Mouse (Mus musculus) thymus, adult 2 months (tissue): Measurements from ENCODE around the gene Hes2. TPM values are rescaled to one million over a fixed set of nuclear protein-coding genes. Genes with fewer than 3 reads are reported as not detected.

ENCODE experiments used
- DNase-seq: peaks from one replicate; pipeline ENCODE4 v3.0.0; 2021
- H3K27ac ChIP-seq: fragments of 200-500 bp; 2 replicates; pipeline ENCODE4 v1.5.1; 2012; ENCODE audit warnings: low read length, control low read depth; ENCODE audit not compliant: control insufficient read depth, insufficient read depth
- H3K27me3 ChIP-seq: fragments of 200-500 bp; 2 replicates; pipeline ENCODE4 v1.6.1; 2012; ENCODE audit warnings: mild to moderate bottlenecking, low read length, moderate library complexity, mixed read lengths; ENCODE audit not compliant: control insufficient read depth, insufficient read depth
- H3K36me3 ChIP-seq: fragments of 200-500 bp; 2 replicates; pipeline ENCODE4 v1.6.1; 2012; ENCODE audit warnings: mild to moderate bottlenecking, low read length, moderate library complexity; ENCODE audit not compliant: control insufficient read depth, insufficient read depth
- H3K4me1 ChIP-seq: fragments of 200-500 bp; replicated peaks from 2 replicates; pipeline ENCODE4 v1.6.1; 2012; ENCODE audit warnings: low read length; ENCODE audit not compliant: control insufficient read depth, insufficient read depth
- H3K4me3 ChIP-seq: fragments of 200-500 bp; 2 replicates; pipeline ENCODE4 v1.5.1; 2012; ENCODE audit warnings: mild to moderate bottlenecking, low read length, control low read depth, moderate library complexity; ENCODE audit not compliant: control insufficient read depth, insufficient read depth
- CTCF ChIP-seq: fragments of 200-500 bp; IDR thresholded peaks from 2 replicates; pipeline ENCODE4 v1.5.1; 2012; ENCODE audit warnings: mild to moderate bottlenecking, control low read depth, low read length, moderate library complexity, borderline replicate concordance; ENCODE audit not compliant: control insufficient read depth, poor library complexity, insufficient read depth; ENCODE audit errors: extremely low read depth
- POLR2A ChIP-seq: fragments of 200-500 bp; IDR thresholded peaks from 2 replicates; pipeline ENCODE4 v1.6.1; 2012; ENCODE audit warnings: mild to moderate bottlenecking, low read length, control low read depth, moderate library complexity; ENCODE audit not compliant: control insufficient read depth, poor library complexity, insufficient read depth; ENCODE audit errors: extremely low read depth
- WGBS: fragments of 180-500 bp; shearing (Covaris S2); methylation state at CpG from one replicate; pipeline ENCODE4 v1.1.7; 2018; 5-methylcytosine and 5-hydroxymethylcytosine counted together
- polyA plus RNA-seq: library from polyadenylated mRNA; depleted of rRNA; stranded (reverse); fragments of >200 nt; gene quantifications from 2 replicates; pipeline ENCODE4 v1.2.3, GENCODE M21; 2012

The Hes2 gene
- polyA plus RNA-seq, 1 experiment, result 0.07 TPM

- DNase-seq, result no peak
- TF ChIP-seq CTCF (no peak), POLR2A (no peak)
- H3K36me3 ChIP-seq, result no peaks in the 10 kb centered on the region
- peak overlapping the region; percentile 51 for H3K4me3 ChIP-seq
- no peak overlapping the region for H3K27ac ChIP-seq
- H3K27me3 ChIP-seq, result no peaks in the 10 kb centered on the region; the same call in 1 of the 2 replicates
- 42% methylated on average over 7 of the region's 7 CpGs for WGBS
- peaks cover 17% of the 10 kb centered on the region for H3K4me1 ChIP-seq
Observed at GRCm38 (mm10) chr4:152151451-152151965, 7.2 kb upstream of the Hes2 start.

DNA sequence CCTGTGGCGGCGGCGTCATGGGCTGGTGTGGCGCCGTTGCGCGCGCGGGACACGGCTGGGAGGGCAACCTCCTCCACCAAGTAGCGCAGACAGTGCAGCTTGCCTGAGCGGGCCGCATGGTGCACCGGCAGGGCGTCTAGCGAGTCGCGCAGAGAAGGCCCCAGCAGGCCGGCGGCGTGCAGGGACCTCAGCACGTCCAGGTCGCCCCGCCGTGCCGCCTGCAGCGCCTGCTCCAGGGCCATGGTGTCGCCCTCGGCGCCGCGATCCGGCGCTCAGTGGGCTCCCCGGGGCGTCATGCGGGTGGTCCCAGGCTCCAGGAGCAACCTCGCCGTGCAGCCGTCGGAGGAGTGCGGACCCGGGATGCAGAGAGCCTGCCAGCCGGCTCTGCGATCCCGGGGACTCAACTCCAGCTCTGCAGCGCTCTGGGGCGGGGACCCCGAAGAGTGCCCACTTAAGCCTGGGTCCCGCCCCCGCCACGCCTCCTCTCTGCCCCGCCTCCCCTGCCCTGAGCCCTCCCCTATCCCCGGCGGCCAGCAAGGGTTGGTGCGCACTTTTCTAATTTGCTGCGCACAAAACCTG is 6.6 kb upstream of the Hes2 start, which contains the start of gene Espn:
Gene Espn, minus strand, starts transcription at position 406 of the 579 bp plus-strand sequence.
- H3K27me3 ChIP-seq, result no peaks in the 10 kb centered on the region; the same call in 1 of the 2 replicates
- TF ChIP-seq POLR2A (no peak), CTCF (no peak)
- peaks cover 17% of the 10 kb centered on the region for H3K4me1 ChIP-seq
- no peak within 1 kb of the TSS for H3K27ac ChIP-seq
- WGBS, result 1% methylated on average over 57 of the region's 57 CpGs
- no peaks in the 10 kb centered on the region for H3K36me3 ChIP-seq
- peak within 1 kb of the TSS; percentile 51 for H3K4me3 ChIP-seq
- DNase-seq, result peak; percentile 59

- H3K27ac ChIP-seq, result no peak overlapping the region
- peaks cover 5% of the 10 kb centered on the region; the same call in 1 of the 2 replicates for H3K27me3 ChIP-seq
Observed at GRCm38 (mm10) chr4:152153771-152154177, 4.9 kb upstream of the Hes2 start.

GRCm38 (mm10) chr4:152155019-152155418 is 3.6 kb upstream of the Hes2 start:
- TF ChIP-seq CTCF (no peak), POLR2A (no peak)
- peaks cover 13% of the 10 kb centered on the region; the same call in 1 of the 2 replicates for H3K27me3 ChIP-seq
- WGBS, result 81% methylated on average over 4 of the region's 4 CpGs
- H3K4me1 ChIP-seq, result peaks cover 31% of the 10 kb centered on the region
- no peak overlapping the region for H3K27ac ChIP-seq
- no peaks in the 10 kb centered on the region for H3K36me3 ChIP-seq
- DNase-seq, result no peak
- no peak overlapping the region for H3K4me3 ChIP-seq

More at GRCm38 (mm10) chr4:152153771-152154177, 4.9 kb upstream of the Hes2 start:
- TF ChIP-seq CTCF (peak; percentile 94), POLR2A (no peak)
- Histone ChIP-seq H3K36me3 (no peaks in the 10 kb centered on the region), H3K4me1 (peaks cover 26% of the 10 kb centered on the region), H3K4me3 (no peak overlapping the region)
- 1% methylated on average over 23 of the region's 23 CpGs for WGBS
- peak; percentile 94 for DNase-seq

DNA sequence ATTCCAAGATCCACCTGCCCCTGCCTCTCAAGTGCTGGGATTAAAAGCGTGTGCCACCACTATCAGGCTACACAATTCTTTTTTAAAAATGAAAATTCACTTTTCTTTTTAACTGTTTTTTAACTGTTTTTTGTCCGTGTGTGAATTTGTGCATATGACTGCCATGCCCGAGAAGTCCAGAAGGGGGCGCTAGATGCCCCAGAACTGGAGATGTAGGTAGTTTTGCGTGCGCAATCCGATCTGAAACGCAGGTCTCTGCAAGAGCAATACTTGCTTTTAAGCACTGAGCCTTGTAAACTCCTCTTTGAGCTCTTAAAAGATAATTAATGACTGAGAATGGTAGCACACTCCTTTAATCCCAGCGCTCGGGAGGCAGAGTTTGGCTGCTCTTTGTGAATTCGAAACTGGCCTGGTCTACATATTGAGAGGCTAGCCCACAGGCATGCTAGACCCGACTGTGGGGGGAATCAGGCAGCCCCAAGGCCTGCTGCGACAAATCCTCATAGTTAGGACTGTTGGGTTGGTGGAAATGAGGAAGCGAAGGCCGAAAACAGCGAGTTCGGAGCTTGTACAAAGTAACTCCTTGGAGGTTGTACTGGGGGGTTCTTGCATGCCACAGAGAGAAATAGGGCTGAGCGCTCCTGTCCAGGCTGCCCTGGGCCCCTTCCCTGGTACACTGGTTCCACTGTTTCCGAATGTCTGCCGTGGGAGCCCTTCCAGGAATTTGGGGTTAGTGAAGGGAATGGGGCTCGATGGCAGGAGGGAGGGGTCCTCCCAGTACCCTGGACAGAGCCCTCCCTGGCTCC is 685 bp upstream of the Hes2 start:
- H3K4me3 ChIP-seq, result no peak overlapping the region
- DNase-seq, result peak; percentile 58
- TF ChIP-seq POLR2A (no peak), CTCF (peak; percentile 15; the same call in 1 of the 2 replicates)
- no peak overlapping the region for H3K27ac ChIP-seq
- H3K4me1 ChIP-seq, result peaks cover 23% of the 10 kb centered on the region
- 7% methylated on average over 21 of the region's 21 CpGs for WGBS
- no peaks in the 10 kb centered on the region for H3K36me3 ChIP-seq
- peaks cover 17% of the 10 kb centered on the region; the same call in 1 of the 2 replicates for H3K27me3 ChIP-seq

DNA sequence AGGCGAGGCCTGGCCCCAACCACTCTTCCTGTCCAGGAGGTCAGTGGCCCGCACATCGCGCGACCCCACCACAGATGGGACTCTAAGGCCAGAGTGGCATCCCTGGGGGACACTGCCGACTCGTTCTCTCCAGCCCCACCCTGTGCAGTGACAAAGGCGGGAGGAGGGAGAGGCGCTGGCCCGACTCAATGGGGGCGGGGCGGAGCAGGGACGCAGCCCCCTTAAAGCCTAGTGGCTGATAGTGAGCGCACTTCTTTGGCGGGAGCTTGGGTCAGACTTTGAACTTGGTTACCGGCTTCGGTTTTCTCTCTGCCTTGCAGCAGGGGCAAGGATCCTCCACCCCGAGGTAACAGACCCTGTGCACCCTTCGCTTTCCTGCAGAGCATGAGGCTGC is 615 bp downstream of the Hes2 start:
- H3K27ac ChIP-seq, result no peak overlapping the region
- peaks cover 16% of the 10 kb centered on the region for H3K4me1 ChIP-seq
- no peak for DNase-seq
- 5% methylated on average over 19 of the region's 19 CpGs for WGBS
- peaks cover 17% of the 10 kb centered on the region; the same call in 1 of the 2 replicates for H3K27me3 ChIP-seq
- H3K4me3 ChIP-seq, result no peak overlapping the region
- H3K36me3 ChIP-seq, result no peaks in the 10 kb centered on the region
- TF ChIP-seq CTCF, result no peak
- no peak for TF ChIP-seq POLR2A
